Mouse (Mus musculus) small intestine, adult 2 months (tissue): ENCODE data around the gene Gm11096.

Source experiments
- CTCF ChIP-seq: fragments of 200-500 bp; IDR thresholded peaks from 2 replicates; pipeline ENCODE4 v1.5.1; 2012; ENCODE audit warnings: low read depth, mild to moderate bottlenecking, control low read depth, inconsistent platforms, low read length, moderate library complexity, mixed read lengths; ENCODE audit not compliant: insufficient replicate concordance, insufficient read length; ENCODE audit errors: extremely low read depth
- POLR2A ChIP-seq: fragments of 200-500 bp; IDR thresholded peaks from 2 replicates; pipeline ENCODE4 v1.6.1; 2012; ENCODE audit warnings: low read depth, mild to moderate bottlenecking, control low read depth, inconsistent platforms, low read length, moderate library complexity

- TF ChIP-seq CTCF (no peak), POLR2A (no peak)
Measured at GRCm38 (mm10) chr17:81479807-81480206, 38.2 kb downstream of the Gm11096 start.
